In the genomic region with DNA sequence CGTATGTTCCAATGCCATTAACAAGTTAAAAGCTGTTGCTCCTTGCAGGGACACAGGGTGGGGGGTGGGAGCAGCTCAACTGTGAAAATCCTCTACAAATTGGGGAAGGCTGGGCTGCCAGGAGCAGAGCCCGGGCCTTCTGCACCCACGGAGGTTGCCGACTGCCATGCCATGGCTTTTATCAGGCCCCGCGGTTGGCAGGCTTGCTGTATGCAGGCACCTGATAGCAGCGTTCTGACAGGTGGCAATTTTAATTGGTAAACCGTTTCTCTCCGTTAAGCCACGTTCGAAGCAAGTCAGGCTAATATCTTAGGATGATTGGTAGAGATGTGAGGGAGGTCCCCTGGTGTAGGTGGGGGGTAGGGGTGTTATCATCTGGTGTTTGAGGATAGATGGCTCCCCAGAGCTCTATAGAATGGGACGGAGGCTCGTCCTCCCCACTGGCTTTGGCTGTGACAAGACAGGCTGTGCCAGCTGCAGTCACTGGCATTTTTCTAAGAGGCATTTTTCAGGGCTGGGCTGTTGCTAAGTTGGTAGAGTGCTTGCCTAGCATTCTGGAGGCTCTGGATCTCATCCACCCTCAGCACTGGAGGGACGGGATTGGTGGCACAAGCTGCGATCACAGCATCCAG, we compare ENCODE assay signal across 9 mouse cellular contexts.
DNase-seq lines count a peak whose midpoint lies in the region; ATAC-seq and TF ChIP-seq lines count a peak whose summit lies in the region.
"Had no signal": no experiment of that assay in that cellular context is flagged by ENCODE, and none has a peak within 500 bp of the region (broad histone marks: within the 10 kb centered on the region; RNA-seq: fewer than 3 reads in every experiment).

No protein-coding gene starts in this region.

- peak; percentile 6 to 11 for DNase-seq in heart, adult 18-20 months
- DNase-seq in heart, adult 8-10 months (ENCODE audit: low spot score) = no peak
- DNase-seq in G1E (ENCODE audit: low spot score) = peak; percentile 94
- DNase-seq in cerebellum, postnatal 10 days = peak; percentile 70 to 80
- DNase-seq in liver, postnatal 0 days = peak; percentile 85
- no peak for DNase-seq in yolk sac, embryonic 10.5 days (ENCODE audit: low spot score)

- H3K4me1 ChIP-seq in G1E (ENCODE audit: insufficient read depth, low read depth, low read length) = peaks cover 97% of the 10 kb centered on the region
- H3K4me1 ChIP-seq in liver, postnatal 0 days (ENCODE audit: insufficient read depth) = peaks cover 33% of the 10 kb centered on the region
- H3K4me1 ChIP-seq in kidney, embryonic 14.5 days (ENCODE audit: control insufficient read depth, insufficient read depth, low read length) = peaks cover 7% of the 10 kb centered on the region; the same call in 1 of the 2 replicates

- no peaks in the 10 kb centered on the region for H3K27me3 ChIP-seq in G1E (ENCODE audit: insufficient read depth, low read length)
- no peaks in the 10 kb centered on the region for H3K27me3 ChIP-seq in liver, postnatal 0 days (ENCODE audit: insufficient read depth, low read length)
- no peaks in the 10 kb centered on the region for H3K27me3 ChIP-seq in kidney, embryonic 14.5 days (ENCODE audit: control insufficient read depth, insufficient read depth, low read length)
- H3K27me3 ChIP-seq: CH12.LX had no signal

- H3K9ac ChIP-seq in liver, postnatal 0 days (replicated peaks) = peak overlapping the region; percentile 55
- H3K9ac ChIP-seq in kidney, embryonic 14.5 days (ENCODE audit: low read depth, low read length) = no peak overlapping the region

- WGBS in liver, postnatal 0 days (ENCODE audit: insufficient replicate concordance) = 32% methylated on average over 15 of the region's 15 CpGs
- WGBS in kidney, embryonic 14.5 days = 34% methylated on average over 15 of the region's 15 CpGs

- H3K4me3 ChIP-seq in G1E (ENCODE audit: low read depth, low read length) = peak overlapping the region; percentile 51; the same call in 1 of the 2 replicates
- H3K4me3 ChIP-seq in liver, postnatal 0 days (ENCODE audit: low read depth, low read length) = no peak overlapping the region
- no peak overlapping the region for H3K4me3 ChIP-seq in kidney, embryonic 14.5 days (ENCODE audit: low read length)

- no peaks in the 10 kb centered on the region for H3K9me3 ChIP-seq in G1E (replicated peaks)
- no peaks in the 10 kb centered on the region for H3K9me3 ChIP-seq in liver, postnatal 0 days (ENCODE audit: low read length)
- no peaks in the 10 kb centered on the region for H3K9me3 ChIP-seq in kidney, embryonic 14.5 days (ENCODE audit: control insufficient read depth, low read length)

- H3K4me2 ChIP-seq in liver, postnatal 0 days (ENCODE audit: low read depth, low read length) = peak overlapping the region; percentile 53
- no peak overlapping the region for H3K4me2 ChIP-seq in kidney, embryonic 14.5 days (replicated peaks; ENCODE audit: low read depth, low read length)

- TF ChIP-seq EP300 in liver, postnatal 0 days (IDR thresholded peaks at IDR 0.05; ENCODE audit: low read depth) = peak; percentile 100

- no peak for TF ChIP-seq CTCF in G1E (IDR thresholded peaks at IDR 0.05; ENCODE audit: low read depth, low read length)
- no peak for TF ChIP-seq CTCF in liver, postnatal 0 days (IDR thresholded peaks at IDR 0.05; ENCODE audit: low read depth)

- H3K27ac ChIP-seq in liver, postnatal 0 days (ENCODE audit: low read depth) = peak overlapping the region; percentile 97
- no peak overlapping the region for H3K27ac ChIP-seq in kidney, embryonic 14.5 days (ENCODE audit: low read depth, low read length)

- peak; percentile 80 for ATAC-seq in G1E (ENCODE audit: extremely low read depth, insufficient number of reproducible peaks, low FRiP score, poor library complexity, severe bottlenecking)
- peak; percentile 94 for ATAC-seq in liver, postnatal 0 days
- ATAC-seq in kidney, embryonic 14.5 days (ENCODE audit: low FRiP score, low TSS enrichment) = no peak
- ATAC-seq in granulocyte monocyte progenitor cell, adult 5-6 weeks (replicated peaks; ENCODE audit: poor library complexity, severe bottlenecking) = no peak

- no peaks in the 10 kb centered on the region for H3K36me3 ChIP-seq in G1E (replicated peaks)
- H3K36me3 ChIP-seq in liver, postnatal 0 days (replicated peaks; ENCODE audit: insufficient read depth, low read length) = no peaks in the 10 kb centered on the region
- H3K36me3 ChIP-seq in kidney, embryonic 14.5 days (ENCODE audit: control insufficient read depth, insufficient read depth, low read length) = no peaks in the 10 kb centered on the region

Comparison
In these comparisons a context has a peak if more than half of its experiments do, and no peak if none do; other contexts are left out.
1. DNase-seq: peak in heart, adult 18-20 months (2 of 2), G1E (single experiment), cerebellum, postnatal 10 days (2 of 2) and liver, postnatal 0 days (single experiment); none in heart, adult 8-10 months (single experiment) and yolk sac, embryonic 10.5 days (single experiment).
2. ATAC-seq: peak in G1E (single experiment) and liver, postnatal 0 days (single experiment); none in kidney, embryonic 14.5 days (single experiment) and granulocyte monocyte progenitor cell, adult 5-6 weeks (single experiment).